Mouse (Mus musculus) cerebellum, adult 2 months (tissue): ENCODE results near the gene Tex45.

Experiments
- CTCF ChIP-seq: fragments of 200-500 bp; IDR thresholded peaks from 2 replicates; pipeline ENCODE4 v1.5.1; 2011; ENCODE audit warnings: low read depth, mild to moderate bottlenecking, control low read depth, low read length, moderate library complexity, borderline replicate concordance; ENCODE audit not compliant: insufficient read depth
- POLR2A ChIP-seq: fragments of 200-500 bp; IDR thresholded peaks from 2 replicates; pipeline ENCODE4 v1.6.1; 2011; ENCODE audit warnings: low read length, control low read depth, borderline replicate concordance; ENCODE audit not compliant: insufficient read depth

DNA sequence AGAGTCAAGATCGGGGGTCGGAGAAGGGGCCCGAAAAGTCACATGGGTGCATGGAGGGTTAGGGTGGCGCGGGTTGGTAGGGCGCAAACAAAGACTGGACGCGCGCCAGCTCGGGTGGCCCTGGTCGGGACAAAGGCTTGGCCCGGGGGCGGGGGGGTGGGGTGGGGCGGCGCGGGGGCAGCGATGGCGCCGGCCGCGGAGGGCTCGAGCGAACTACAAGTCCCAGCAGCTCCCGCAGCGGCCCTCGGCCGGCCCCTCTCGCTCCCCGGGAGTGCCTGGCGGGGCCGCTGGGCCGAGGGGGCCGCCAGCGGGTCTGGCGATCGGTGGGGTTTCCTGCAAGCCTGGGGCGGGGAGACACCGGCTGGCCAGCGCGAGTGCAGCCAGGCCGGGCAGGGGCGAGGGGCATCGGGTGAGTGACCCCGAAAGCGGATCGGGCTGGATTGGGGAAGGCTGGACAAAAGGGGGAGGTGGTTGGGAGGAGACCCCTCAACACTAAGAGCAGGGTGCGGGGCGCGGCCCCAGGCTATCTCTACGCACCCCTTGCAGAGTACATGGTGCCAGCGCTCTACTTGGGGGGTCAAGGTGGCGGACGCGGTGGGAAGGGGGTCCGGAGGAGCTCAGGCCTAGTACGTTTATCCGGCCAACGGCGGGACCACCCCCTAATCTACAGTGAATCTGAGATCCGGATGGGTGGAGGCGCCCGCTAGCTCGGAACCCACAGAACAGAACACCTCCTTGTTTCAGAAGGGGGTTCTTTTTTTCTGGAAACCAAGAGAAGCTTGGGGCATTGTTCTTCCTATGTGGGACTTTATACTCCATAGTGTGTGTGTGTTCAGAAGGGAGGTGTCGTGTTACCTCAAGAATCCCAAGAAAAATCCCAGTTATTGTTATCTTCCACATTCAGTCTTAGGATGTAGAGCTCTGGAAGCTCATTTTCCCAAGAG is 22.5 kb downstream of the Tex45 start, which contains the start of gene Zfp358:
- peak; percentile 55; the same call in 1 of the 2 replicates for TF ChIP-seq POLR2A
- TF ChIP-seq CTCF = no peak
